Mouse (Mus musculus) urinary bladder, postnatal 25 days (tissue): ENCODE measurements around the gene Nfatc3.

Experiments used
- DNase-seq: peaks from one replicate; pipeline ENCODE4 v3.0.0; 2022; ENCODE audit warnings: low spot score

The Nfatc3 gene

DNA sequence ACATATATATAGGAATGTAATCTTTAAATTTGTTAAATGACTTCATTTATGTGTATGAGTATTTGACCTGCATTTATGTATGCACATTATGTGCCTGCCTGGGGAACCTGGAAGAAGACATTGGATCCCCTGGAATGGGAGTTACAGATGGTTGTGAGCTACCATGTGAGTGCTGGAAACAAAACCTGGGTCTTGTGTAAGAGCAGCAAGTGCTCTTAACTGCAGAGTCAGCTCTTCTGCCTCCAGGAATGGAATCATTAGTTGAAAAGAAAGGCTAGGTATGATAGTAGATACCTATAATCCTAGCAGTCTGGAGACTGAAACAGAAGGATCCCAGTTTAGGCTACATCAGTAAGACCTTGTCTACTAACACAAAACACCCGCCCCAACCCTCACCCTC, 67.4 kb downstream of the Nfatc3 start:
- DNase-seq = no peak

DNA sequence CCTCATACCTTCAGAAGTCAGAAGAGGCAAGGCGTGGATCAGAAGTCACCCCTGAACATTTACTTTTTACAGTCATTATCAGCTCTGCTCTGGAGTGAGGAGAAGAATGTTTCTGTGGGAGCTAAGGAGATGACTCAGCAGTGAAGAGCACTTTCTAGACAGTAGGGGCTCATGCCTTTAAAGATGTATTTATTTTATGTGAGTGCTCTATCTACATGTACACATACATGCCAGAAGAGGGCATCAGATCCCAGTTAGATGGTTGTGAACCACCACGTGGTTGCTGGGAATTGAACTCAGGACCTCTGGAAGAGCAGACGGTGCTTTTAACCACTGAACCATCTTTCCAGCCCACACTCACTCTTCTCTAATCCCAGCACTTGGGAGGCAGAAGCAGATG, 68.4 kb downstream of the Nfatc3 start:
- no peak for DNase-seq

DNA sequence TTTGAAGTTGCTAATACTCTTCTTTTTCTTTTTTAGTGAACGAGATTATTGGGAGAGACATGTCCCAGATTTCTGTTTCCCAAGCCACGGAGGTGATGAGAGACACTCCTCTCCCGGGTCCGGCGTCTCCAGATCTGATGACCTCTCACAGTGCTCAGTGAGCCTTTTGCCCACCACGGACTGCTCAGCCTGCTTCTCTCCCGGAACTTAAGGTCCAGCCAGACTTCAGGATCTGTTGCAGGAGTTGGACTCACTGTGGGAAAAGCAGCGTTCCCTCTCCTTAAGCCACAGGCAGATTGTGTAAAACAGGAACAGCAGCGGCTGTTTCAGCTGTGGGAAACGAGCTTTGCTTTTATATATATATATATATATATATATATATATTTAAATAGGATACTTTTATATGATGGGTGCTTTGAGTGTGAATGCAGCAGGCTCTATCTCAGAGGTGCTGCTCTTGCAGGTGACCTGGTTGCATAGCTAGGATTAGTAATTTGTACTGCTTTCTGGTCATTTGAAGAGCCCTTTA, 69.3 kb downstream of the Nfatc3 start:
- DNase-seq = no peak

DNA sequence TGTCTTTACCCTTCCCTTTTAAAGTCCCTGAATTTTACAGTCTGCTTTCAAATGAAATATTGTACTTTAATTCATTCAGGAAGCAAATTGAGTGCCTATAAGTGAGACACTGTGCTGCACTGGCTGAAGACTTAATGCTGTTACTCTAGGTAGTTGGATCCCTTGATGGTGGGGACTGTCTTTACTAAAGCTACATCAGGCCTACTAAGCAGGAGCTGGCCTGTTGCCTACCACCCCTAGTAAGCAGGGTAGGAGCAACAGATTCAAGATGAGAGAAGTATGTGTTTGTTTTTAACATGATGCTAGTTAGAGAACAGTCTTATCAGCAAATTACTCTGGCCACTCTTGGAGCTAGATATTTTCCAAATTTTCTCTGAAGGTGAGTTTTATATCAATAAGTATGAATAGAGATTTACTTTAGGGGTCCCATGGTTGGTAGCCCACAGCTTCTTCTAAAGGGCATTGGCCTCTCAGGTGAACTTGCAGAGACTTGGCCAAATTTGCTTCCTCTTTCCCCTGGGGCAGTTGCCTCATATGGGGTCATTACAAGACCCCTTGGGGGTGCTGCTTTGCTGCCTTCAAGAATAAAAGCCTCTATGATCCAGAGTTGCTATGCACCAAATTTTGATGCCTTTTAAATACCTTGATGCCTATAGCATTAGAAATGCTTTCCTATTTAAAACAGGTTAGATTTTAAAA, 70.7 kb downstream of the Nfatc3 start:
- DNase-seq = no peak

DNA sequence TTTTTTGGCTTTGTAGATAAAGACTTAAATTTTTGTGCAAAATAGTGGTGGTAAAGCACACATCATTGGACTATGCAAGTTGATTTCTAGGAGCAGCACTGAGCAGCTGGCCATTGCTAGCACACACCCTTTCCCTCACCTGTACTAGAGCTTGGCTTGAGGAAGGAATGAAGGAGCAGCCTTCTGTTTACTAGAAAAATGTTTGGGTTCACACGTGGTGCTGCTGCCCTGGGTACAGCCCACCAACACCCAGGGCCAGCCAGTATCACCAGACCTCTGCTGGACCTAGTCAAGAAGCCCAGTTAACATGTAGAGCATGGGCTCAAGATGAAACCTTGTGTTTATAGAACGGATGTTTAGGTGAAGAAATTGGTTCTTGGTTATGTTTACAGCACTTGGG, 71.4 kb downstream of the Nfatc3 start:
- no peak for DNase-seq

DNA sequence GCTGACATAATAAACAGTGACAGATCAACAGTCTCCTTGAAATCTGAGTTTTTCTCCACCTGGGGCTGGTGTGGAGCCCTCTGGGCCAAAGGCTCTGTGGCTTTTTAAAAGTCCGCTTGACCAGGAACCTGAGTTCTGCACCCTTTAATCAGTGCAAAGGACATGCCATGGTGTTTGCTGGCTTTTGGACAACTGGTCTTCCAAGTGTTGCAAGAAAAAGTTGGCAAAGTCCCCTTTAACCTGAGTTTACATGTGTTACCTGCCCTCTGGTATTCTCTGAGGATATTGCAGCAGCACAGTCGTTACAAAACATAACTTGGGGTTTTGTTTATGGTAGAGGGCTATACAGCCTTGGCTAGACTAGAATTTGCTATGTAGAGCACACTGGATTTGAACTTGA, 71.9 kb downstream of the Nfatc3 start:
- no peak for DNase-seq

DNA sequence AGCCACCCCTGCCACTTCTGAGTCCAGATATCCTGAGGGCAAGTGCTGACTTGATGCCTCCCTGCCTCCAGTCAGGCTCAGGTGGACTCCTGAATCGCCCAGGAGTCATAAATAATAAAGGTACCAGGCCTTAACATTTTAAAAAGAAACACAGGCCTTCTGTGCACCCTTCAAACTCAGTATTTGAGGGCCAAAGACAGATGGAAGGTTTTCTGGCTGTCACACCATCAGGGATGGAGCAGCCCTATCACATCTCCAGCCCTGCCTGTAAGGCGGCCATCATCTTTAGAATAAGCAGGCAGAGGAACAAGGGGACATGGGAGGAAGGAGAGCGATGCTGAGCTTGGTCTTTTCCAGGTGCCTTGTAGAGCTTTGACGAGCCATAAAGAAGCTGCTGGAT, 72.4 kb downstream of the Nfatc3 start:
- no peak for DNase-seq

DNA sequence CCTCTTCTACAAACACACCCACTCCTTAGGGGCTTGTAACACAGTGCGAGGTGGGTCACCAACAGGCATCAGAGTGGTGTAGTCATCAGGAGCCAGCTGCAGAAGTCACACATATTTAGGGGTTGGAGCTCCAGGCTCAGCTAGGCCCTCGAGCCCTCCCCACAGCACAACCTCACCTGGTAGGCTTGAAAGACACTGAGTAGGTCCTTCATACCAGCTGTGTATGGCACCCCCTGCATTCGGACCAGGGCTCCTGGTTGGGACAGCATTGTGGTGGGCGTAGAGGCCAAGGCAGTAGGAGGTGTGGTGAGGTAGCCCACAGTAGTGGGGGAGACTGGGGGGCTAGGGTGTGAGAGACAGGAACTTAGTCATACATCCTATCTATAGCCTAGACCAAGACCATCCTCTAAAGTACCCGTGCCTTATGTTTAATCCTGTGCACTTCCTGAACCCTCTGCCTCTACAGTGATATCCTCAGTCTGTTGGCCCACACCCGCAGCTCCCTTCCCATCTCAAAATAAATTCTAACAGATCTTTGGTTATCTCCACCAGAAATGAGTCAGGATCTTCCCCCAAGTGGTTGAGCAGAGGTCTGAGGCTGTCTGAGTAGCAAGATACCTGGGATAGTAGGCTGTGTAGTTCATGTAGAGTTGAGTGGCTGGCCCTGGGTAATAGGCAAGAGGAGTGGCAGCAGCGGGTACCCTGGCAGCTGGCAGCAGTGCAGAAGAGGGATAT, 73.0 kb downstream of the Nfatc3 start:
- no peak for DNase-seq

DNA sequence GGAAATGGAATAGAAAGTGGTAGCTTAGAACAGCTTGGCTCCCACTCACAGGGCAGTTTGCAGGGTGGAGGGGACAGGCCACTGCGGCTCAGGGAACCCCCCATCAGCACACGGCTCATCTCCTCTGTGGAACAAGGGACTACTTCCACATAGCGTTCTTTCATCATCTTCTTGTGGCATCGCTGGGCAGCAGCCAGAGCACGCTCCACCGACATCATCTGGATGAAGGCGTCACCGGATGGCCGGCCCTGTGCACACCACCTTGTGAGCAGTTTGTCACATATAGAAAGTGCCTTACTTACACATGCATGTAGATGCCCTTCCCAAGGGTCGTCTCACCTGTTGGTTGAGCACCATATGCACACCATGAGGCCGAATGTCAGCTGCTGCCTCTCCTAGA, 73.7 kb downstream of the Nfatc3 start:
- DNase-seq = no peak

DNA sequence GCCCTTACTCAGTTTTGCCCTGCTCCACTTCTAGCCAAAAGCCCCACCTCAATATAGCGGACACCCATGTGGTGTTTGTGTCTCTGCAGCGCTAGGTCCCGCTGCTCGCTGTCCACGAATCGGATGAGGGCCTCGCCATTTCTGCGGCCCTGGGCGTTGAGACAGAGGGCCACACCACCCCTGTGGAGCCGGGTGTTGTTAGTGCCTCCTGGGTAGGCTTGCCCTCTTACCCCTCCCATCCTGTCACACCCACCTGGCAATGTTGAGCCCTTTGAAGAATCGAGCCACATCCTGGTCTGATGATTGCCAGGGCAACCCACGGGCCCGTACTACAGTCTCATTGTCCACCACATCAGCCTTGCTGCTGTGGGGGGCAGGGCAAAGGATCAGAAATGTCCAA, 74.9 kb downstream of the Nfatc3 start:
- DNase-seq = no peak

DNA sequence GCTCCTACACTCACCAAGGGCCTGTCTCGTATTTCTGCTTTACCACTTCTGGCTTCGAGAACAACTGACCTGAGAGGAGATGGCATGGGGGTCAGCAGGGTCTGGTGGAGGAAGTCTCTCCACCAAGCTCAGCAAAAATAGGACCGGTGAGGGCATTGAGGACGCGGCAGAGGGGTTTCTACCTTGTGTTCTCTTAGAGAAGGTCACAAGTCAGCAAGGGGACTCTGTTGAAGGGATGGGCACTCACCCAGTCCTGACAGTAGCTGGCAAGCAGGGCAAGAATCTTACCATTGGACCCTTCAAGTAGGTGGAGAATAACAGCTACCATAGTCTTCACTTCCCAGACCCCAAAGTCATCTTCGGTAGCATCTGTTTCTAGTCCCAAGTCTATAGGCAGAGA, 75.3 kb downstream of the Nfatc3 start:
- no peak for DNase-seq

DNA sequence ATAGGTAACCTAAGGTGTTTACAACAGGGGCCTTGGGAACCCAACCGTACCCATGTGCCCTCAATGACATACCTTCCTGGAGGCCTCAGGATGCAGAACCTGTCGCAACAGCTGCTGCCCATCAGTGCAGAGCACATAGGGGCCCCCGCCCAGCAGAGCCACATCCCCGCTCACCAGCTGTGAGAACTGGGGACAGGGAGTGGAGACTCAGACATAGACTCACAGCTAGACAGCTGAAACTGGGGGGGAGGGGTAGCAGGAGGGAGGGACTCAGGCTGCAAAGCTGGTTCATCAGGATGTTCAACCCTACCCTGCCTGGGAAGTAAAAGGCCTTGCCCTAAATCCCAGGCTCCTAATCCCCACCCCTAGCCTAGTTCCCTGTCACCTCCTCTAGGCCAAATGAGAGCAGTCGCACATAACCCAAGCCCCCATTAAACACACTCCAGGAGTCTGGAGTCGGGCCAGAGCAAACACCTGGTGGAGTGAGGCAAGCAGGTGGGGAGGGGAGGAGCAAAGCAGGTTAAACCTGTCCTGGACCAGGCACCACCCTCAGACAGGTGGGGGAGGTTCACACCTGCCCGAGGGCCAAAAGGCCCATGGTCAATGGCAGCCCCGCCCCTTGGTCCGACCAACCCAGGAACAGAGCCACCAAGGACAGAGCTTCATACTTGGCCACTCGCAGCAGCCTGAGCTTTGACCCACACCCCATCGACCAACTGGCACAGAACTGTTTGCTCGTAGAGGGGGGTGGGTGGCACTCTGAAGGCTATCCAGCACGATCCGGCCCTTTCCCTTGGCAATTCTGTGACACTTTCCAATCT, 76.3 kb downstream of the Nfatc3 start:
- DNase-seq = peak; percentile 83

DNA sequence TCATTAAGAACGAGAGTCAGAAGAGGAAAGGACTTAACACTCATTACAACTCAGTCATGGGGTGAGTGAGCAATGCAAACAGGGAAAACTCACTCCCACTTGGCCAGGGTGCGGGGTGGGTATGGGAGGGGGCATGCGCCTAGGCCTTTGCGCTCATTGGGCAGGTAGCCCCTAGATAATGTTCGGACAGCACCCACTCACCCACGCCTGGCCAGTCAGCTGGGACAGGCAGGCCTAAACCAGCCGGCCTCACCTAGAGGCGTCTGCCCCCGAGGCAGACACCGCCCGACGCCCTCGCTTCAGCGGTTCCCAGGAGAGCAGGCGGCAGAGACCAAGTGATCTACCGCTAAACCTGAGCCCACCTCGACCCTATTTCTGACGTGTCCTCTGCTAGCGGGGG, 77.0 kb downstream of the Nfatc3 start:
- no peak for DNase-seq

DNA sequence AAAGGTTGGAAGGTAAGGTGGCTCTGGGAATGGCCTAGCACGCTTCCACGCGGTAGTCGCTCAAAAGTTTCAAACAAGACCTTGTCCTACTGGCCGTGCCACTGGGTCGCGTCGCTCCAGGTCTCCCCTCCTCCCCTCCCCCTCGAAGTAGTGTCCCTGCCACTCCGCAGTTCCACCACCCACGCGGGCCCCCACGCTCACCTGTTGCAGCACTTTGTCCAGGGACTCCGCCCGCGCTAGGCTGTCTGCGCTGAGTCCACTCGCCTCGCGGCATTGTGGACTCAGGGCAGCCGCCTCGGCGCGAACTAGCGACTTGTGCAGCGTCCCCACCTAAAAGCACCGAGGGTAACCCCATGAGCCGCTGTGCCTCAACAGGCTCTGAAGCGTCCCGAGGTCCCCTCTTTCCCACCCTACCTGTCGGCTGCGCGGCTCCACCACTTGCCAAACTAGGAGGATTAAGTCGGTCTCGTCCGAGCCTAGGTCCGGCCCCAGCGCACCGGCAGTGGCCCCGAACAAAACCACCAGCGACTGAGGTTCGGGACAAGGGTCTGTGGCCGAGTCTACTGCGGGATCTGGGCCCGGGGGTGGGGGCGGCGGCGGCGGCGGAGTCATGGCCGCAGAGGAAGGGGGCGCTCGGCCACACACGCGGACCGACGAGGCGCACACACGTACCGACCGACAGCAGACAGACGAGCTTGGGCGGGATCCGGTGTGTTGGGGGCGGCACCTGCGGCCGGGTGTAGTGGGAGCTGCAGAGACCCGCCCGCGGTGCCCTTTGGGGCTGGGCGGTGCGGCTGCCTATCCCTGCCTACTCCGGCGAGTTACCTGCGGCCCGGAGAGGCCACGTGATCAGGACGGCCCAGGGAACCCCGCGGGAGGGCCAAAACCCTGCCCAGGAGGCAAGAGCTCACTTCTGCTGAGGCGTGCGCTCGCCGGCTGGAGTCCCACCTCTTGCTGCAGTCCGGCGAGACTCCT, 77.8 kb downstream of the Nfatc3 start, which contains the start of gene Esrp2:
Esrp2 (minus strand) TSS at position 819 of the 975 bp plus-strand sequence.
- peak; percentile 61 for DNase-seq

DNA sequence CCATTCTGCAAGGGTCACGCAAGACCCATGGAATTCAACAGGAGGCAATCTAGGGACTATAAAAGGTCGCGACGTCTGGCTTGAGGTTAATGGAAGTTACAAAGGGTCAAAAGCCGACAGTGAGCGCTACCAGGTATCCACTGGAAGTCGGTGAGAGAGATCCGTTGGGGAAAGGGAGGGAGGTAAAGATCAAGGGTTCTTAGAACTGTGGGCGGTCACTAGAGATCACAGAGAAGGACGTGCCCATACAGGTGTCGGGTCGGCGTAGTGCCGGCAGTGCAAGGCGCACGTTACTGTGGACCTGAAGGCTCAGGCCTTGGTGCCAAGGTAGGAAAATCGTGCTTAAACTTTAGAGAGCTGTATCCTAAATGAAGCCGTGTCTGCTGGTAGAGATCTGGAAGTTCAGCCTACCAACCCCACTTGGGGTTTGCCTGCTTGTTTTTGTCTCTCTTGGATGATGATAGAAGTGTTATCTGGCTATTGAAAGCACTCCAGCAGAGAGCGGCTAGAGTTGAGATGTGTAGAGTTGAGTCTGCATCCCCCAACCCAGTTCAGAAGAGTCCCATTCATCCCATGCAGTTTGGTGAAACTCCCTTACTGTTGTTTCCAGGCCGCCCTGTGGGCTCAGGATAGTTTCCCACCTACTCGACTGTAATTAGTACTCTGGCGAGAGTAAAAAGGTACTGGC, 78.7 kb downstream of the Nfatc3 start:
- DNase-seq = no peak

DNA sequence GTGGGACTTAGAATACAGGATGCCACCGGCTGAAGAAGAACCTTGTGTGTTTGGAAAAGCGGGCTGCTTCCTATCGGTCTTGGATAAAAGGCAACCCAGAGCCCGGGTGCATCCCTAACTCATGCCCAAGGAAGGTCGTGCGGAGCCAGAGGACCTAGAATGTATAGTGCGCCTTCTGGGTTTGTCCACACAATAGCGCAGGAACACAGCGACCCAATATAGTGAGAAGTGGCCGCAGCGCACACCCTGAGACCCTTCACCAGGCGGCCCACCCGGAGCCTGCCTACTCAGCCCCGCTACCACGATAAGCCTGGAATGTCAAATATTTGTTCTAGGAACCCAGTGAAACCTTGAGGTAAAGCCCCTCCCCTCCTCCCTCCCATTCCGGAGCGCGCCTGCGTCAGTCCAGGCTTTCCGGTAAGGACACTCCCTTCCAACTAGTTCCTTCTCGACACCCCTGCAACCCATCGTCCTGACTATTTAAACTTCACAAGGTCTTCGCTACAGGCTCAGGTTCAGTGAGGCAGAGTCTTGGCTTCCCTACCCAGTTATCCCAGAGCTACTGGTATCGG, 79.4 kb downstream of the Nfatc3 start:
- peak; percentile 72 for DNase-seq

DNA sequence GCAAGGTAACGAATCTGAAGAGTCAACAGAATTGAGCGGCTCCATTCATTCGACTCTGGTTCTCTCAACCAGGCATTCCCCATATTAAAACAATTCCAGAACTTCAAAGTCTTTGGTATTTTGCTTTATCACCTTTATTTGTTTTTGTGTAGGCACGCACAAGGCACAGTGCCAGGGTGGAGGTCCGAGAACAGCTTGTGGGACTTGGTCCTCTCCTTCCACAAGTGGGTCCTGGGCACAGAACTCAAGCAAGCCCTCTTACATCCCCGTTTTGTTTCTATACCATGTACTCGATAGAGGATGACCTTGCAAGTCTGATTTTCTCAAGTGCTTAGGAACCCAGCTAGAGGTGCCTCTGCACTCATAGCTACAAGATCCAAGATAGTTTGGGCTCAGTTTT, 80.0 kb downstream of the Nfatc3 start:
- DNase-seq = no peak

DNA sequence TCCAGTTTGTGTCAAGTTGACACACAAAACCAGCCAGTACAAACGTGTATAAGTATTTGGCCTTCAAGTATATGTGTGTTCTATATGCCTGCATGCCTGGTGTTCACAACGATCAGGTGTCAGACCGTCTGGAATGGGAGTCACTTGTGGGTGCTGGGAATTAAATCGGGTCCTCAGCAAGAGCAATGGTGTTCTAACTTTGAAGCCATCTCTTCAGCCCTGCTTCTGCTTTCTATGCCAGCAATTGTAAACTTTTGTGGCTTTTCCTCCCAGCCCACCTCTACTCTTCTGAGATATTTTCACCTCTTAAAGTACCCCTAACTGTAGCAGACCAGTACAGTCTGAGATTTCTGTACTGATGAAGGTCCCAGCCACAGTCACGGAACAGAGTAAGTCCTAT, 81.6 kb downstream of the Nfatc3 start:
- DNase-seq = no peak

DNA sequence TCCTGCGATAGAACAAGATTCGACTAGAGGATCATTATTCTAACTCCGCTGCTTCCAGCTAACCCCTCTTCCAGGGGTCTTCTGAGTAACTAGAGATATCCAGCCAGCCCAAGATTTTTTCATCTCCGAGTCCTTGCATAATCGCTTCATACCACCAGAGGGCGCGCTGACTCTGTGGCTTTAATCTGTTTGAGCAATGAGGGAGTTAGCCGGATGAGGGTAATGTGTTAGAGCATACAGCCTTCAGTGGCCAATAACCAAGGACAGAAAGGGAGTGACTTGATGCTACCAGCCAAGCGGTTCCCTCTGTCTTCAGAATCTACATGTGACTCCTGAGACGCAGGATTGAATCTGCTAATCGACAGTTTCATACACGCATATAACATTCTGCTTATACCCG, 82.1 kb downstream of the Nfatc3 start:
- peak; percentile 86 for DNase-seq

DNA sequence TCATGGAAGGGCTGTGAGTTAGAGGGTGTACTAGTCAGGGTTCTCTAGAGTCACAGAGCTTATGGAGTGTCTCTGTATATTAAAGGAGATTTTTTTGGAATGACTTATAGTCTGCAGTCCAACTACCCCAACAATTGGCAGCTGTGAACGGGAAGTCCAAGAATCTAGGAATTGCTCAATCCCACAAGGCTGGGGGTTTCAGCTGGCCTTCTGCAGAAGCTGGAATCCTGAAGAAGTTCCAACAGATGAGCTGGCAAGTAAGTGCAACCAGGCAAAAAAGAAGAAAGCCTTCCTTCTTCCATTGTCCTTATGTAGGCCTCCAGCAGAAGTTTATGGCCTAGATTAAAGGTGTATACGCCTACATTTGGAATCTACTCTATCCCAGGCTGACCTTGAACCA, 86.7 kb downstream of the Nfatc3 start:
- no peak for DNase-seq

DNA sequence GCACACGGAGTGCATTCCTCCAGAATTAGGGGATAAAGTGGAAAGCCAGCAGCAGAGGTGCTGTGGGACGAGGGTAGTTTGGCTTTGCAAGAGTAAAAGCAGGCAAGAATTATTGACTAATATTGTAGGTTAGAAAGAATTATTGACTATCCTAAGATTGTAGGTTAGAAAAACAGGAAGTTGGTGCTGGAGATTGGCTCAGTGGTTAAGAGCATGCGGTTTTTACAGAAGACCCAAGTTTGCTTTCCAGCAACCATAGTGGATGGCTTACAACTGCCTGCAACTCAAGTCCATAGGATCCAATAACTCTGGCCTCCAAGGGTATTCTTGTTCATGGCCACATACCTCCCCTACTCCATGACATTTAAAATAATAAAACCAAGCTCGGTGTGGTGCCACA, 87.4 kb downstream of the Nfatc3 start:
- no peak for DNase-seq
